Mouse (Mus musculus) 3T3-L1 (cell line): ENCODE measurements at regions not wholly inside any gene's neighbourhood (a gene's known extent, or its start where the extent isn't known, plus 50 kb on each side); places are given as distances from the start of the nearest gene placed in this dataset.

Source experiments
- DNase-seq: peaks from one replicate; pipeline ENCODE4 v3.0.0-alpha.2; 2015; ENCODE audit warnings: low read depth, low spot score

DNA sequence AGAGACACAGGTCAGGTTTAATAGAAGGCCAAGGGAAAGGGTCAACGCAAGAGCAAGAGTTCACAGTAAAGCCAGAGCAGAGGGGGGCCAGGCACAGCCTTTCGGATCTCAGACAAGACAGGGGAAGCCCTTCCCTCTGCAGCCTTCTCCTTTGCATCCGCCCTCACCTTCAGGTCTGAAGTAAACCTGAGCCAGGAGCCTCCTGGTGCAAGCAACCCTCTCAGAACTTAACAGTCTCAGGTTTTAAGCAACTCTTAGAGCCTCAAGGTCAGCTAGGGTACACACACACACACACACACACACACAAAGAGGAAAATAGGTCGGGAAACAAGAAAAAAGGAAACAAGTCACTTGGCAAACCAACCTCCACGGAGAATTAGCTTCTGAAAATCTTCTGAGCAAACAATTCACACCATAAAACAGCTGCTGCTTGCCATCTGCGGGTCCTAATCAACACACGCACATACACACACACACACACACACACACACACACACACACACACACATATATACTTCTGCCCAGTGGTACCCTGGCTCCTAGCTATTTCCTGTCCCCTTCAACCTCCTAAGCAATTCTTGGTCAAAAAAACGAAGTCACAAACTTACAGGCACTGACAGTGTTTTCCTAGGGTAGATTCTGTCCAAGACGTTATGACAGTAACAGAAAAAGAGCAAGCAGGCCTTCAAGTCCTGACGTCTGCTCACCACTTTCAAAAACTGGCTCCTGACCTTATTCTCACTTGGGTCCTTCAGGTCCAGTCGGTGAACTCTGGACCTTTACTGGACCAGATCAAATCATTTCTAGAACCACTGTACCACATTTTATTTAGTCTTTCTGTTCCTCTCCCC, 196.4 kb downstream of the Sox4 start:
- DNase-seq: no peak

DNA sequence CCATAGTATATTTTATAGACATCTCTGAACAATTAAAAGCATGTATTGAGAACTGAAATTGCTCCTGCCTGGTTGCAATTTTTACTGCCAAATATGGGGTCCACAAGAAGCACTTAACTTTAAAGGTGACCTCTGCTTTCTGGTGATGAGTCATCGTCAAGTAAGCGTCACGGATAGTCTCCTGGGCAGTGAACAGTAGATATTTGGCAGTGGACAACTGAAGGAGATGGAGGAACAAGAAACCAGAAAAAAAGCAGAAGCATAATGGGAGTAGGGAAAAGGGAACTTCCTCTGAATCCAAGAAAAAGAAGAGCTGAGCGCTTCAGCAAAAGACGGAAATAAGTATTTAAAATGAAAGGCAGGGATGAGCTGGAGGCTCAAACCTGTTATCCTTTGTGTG, 199.3 kb downstream of the Sox4 start:
- DNase-seq: peak; percentile 63

DNA sequence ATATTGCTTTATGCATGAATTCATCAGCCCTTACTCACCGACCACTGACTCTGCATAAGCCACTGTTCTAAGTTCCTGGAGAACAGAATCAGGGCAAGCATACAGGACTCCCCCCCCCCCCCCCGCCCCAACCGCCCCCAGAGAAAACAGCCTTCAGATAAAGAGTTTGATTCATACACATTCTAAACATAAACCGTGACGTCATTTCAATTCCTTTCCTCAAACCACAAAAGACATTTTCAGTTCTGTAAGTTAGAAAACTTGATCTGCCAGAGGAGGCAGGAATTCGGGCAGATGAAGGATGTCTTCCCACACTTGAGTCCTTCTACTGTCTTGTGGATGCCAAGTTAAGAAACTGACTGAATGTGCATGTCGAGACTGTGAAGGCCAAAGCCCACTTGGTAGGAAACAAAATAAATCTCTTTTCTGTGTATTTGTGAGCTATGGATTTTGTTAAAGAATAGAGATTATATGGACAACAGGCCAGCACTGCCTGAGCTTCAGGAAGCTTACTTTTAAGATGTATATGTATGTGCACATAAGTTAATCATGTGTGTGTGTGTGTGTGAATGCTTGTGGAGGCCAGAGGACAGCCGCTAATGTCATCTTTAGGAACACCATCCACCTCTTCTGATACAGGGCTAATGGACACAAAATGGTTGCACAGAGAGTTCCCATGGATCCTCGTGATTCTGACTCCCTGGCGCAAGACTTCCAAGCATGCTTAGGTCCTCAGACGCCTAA, 202.4 kb downstream of the Sox4 start:
- peak; percentile 84 for DNase-seq

DNA sequence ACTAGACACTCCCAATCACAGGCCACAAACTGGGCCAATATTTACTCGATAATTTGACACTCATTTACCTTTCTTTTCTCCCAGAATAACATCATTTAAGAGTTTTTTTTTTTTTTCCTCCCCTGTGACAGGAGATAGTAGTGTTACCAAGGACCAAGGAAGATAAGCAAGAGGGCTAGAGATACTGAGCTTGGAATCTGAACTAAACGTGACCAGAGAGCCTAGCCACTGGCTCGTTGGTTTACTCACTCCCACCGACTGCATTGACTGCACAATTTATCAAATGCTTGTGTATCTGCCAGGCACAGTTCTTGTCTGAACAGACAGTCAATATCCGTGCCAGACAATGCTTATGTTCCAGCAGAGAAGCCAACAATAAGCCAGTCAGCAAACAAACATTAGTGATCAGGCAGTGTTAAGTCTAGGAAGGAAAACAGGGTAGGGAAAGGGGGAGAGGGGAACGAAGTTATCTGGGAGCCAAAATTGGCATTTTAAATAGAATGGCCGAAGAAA, 213.3 kb downstream of the Sox4 start:
- DNase-seq: no peak

DNA sequence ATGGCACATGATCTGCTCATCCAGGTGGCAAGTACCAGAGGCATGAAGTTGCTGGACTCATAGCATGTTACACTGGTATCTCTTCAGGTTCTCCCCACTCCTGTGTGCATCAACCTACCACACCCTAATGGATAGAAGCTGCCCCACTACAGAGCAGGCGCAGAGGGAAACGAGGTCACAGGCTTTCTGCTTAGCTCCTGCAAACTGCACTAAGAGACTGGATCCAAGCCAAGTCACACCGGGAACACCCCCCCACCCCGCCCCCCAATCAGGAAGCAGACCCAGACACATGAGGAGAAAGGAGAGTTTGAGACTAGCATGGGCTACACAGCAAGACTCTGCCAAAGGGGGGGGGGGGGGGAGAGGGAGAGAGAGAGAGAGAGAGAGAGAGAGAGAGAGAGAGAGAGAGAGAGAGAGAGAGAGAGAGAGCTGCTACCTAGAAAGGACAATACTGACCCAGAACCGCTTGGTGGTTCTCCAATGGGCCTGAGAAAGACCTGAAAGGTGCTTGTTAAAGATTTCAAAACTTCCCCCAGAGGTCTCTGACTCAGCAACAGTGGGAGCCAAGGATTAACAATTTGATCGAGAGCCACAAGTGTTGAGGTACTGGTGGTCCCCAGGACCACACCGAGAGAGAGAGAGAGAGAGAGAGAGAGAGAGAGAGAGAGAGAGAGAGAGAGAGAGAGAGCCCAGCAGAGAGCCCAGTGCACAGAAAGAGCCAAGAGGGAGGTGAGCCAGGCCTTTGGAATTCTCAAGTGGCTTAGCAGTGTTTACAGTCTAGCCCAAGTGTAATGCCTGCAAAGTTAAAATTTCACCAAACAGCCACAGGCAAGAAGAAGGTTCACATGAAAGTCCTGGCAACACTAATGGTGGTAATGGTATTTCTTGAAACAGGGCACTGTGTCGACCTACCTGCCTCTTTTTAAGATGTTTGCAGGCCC, 215.1 kb downstream of the Sox4 start:
- peak; percentile 66 for DNase-seq

DNA sequence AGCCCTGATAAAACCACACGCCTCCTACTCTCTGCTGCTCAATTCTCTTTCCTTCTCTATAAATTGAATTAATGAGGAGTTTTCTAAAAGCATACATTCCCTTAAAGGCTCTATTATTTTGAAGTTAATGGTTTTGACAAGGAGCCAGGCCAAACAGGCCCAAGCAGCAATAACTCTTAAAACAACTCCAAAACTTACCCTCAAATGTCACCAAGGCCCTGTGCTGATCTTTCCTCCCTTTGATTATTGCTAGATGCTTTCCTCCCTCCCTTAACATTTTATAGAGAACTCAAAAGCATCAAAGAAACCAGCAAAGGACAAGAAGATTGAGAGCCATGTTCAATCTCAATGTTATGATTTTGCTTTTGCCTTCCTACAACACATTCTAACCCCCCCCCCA, 221.0 kb downstream of the Sox4 start:
- no peak for DNase-seq

DNA sequence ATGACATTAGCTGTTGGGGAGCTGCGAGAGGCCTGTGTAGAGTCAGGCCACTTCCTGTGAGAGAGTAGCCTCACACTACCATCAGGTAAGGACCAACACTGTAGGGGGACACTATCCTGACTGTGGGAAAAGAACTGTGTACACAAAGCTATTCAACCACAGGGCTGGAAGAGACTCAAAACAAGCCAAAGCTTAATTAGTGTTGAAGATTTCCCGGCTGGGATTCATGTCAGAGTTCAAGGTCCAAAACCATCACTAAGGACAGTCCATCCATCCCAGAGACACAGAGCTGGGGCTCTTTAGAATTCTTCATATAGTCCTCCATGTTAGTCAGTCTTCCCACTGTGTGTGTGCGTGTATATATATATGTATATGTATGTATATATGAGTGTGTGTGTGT, 221.5 kb downstream of the Sox4 start:
- DNase-seq: no peak

DNA sequence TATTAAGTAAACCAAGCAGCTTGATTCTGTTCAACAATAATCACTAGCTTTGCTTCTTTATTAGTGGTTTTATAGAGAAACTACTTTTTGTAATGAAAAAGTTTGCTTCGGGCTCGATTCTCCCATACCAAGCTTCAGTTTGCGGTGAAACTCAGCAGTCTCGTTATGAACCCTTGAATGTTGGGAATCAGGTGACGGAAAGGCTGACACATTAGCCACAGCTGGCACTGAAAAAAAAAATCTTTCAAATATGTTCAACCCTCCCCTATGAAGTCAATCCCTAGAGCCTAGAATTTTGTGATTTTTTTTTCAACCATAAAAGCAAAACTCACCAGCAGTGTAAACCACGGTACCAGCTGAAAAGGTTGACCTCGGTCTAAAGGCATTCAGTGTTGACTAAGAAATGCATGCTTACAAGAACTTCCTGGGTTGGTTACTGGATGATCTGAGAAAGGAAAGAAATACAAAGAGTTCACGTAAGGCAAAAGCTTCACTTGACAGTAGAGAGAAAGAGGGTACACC, 223.4 kb downstream of the Sox4 start:
- peak; percentile 78 for DNase-seq

DNA sequence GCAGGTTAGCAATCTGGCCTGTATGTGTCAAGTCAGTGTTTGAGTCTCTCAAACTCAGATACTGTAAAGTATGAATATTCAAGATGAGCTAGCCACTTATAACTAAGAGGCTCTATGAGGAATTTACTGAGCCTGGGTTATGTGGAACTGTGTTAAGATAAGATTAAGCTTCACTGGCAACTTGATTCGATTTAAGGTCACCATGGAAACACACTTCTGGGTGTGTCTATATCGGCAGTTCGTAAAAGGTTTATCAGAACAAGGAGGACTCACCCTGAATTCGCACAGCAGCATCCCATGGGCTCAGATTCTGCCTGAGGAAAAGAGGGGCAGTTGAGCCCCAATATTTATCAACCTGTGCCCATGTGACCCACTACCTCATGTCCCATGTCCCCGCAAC, 224.7 kb downstream of the Sox4 start:
- no peak for DNase-seq

DNA sequence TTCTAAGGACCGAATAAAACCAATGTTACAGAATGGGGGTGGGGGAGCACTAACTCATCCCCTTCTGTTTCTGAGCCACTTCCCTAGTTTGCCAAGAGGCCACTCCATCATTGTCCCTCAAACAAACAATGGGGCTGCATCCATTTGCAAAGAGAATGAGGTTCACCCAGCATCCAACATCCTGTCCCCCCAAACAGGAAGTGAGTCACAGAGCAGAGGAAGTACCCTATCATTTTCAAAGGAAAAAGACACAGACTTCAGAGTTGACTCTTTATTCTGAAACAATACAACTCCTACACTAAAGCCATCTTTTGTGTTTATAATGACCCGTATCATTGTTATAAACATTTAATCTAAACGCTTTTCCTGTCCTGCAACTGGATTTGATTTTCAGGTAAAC, 229.2 kb downstream of the Sox4 start:
- DNase-seq: no peak

DNA sequence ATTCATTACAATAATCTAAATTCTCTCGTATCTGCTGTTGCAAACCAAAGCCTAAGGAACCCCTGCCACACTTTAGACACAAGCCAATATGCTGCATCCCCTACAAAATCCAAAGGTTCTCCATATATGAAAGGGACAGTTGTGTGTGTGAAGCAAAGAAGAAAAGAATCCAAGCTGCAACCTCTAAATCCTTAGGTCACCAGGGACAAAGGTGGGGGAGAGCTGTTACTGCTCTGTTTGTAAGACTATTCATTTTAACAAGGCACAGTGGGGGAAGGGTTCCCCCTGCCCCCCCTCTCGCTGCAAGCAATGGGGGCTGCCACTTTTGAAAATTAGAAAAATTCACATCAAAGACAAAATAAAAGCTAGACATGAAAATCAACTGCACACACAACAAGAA, 231.4 kb downstream of the Sox4 start:
- no peak for DNase-seq

DNA sequence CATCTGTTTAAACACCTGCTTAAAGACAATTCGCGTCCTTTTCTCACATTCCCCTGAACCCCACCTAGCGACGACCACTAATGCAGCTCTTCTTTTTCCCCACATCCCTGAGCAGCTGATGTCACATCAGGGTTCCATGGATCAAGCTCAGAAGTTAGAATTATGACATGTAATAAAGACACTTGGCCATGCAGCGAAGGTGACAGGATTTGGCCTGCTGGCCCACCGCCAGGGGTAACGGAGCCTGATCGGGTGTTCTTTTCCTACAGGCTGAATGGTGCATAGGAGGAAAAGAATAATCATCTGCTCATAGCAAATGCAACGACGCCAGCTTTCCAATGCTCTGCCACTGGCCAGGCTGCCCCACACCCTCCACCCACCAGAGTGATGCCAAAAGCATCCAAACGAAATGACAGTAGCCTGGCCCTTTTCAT, 231.9 kb downstream of the Sox4 start:
- no peak for DNase-seq

DNA sequence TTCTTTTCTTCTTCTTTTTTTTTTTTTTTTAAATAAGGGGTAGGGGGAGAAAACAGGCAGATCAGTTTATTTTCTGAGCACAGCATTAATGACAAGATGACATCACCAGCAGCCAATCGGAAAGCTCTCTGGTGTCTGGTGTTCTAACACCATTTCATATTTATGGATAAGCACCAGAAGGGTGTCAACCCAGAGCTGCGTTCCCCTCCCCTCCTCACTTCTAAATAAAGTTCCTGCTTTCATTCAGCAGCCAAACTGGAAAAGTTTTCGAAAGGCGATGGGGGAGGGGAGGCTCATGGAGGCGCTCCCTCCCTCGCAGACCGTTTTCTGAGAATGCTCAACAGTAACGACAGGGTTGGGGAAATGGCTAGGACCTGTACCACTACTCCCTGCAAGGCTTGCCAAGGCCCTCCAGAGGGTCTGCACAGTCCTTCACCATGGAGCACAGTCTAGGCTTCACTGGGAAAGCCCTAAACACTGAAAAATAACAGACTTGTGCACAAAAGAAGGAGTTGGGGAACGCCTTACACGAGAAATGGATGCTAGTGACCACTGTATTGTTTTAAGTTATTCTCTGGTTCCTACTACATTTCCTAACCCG, 232.8 kb downstream of the Sox4 start:
- DNase-seq: no peak

DNA sequence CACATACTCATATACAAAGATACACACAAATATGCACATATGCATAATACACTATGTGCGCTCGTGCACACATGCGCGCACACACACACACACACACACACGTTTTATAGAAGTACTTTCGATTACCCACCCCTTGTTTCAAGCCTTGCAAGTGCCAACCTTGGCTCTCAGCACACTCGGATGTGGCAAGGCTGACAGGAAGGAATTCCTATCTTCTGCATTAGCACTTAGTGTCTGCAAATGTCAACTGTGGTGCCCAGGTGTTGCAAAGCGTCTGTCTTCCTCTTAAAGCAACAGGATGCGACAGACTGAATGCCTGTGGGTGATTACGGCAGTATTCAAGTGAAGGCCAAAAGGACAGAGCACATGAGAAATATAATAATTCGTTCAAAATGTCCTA, 233.3 kb downstream of the Sox4 start:
- DNase-seq: no peak

DNA sequence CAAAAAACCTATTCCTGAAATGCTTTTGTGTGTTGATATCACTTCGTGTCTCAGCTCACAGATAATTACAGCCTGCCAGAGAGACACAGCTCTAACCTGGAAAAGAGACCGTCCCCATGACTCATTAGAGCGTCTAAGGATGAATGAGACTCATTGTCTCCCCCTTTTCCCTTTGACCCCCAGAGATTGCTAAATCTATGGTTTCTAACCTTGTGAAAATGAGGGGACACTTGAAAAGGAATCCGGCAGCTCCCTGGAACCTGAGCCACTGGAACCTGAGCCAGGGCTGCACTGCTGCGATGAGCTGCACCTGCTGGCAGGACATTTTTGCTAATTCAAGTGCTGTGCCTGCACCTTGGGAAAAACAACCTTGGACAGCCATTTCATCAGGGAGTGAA, 234.6 kb downstream of the Sox4 start:
- DNase-seq: peak; percentile 37

DNA sequence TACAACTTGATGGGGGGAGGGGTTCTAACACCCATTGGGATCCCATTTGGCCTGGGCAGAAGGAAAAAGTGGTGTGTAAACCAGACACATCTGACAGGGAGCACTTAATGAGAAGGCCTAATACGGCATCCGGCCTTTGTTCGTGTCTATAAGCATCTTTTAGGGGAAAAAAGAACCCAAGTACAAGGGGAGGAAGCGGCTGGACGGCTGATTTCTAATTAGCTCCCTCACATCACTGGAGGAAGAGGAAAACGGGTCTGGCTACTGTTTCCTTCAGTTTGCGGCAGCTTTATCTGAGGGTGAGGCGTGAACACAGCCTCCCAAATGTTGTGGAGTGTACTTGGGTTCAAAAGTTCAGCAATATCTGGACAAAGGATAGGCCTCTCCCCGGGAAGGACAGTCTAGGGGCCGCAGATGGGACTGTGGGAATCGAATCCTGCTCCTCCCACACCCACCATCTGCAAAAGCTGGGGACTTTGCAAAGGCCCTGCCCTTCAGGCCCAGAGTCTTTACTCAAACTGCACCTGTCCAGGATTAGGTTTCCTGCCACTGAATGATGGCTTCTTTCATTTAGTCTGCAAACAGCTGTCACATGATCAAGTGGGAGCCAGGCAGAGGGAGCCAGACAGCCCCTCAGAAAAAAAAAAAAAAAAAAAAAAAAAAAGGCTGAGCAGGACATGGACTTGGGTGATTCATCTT, 235.2 kb downstream of the Sox4 start:
- DNase-seq: no peak

DNA sequence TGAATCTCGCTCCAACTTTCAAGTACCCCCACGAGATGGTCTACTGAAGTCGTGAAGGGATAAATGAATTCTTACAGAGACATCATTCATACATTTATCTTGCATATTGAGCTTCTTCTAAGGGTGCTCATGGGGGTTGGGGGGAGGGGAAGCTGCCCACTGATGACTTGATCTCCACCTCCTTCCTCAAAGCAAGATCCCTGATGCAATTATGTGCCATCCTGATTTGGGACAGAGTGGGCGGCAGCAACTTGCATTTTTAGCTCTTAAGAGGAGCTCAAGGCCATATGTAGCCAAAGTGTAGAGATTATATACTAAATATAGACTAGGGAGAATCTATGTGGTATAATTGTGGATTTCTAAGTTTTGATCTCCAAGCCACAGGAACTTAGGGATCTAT, 236.1 kb downstream of the Sox4 start:
- no peak for DNase-seq

DNA sequence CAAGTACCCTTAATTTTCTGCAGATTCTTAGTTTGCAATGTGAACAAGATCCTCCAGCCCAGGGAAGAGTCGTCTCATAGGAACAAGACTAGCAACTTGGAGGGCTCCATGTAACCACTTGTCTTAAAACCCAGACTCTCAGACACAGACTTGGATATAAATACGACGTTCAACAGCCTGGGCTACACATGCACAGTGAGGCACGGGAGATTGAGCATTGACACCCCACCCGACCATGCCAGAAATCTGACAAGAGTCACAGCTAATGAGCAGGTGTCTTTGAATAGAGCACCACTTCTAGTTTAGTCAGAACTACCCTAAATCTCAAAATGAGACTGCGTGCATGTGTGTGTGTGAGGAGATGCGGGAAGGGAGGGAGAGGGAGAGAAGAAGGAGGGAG, 243.5 kb downstream of the Sox4 start:
- DNase-seq: no peak

DNA sequence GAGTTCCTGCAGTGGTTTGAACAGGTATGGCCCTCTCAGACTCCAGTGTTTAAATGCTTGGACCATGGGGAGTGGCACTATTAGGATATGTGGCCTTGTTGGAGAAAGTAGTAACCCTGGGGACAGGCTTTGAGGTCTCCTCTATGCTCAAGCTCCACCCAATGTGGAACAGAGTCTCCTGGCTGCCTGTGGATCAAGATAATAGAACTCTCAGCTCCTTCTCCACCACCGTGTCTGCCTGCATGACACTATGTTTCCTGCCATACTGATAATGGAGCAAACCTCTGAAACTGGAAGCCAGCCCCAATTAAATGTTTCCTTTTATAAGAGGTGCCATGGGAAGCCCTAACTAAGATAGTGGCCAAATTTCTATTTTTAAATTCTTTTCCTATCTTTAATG, 252.2 kb downstream of the Sox4 start:
- no peak for DNase-seq

DNA sequence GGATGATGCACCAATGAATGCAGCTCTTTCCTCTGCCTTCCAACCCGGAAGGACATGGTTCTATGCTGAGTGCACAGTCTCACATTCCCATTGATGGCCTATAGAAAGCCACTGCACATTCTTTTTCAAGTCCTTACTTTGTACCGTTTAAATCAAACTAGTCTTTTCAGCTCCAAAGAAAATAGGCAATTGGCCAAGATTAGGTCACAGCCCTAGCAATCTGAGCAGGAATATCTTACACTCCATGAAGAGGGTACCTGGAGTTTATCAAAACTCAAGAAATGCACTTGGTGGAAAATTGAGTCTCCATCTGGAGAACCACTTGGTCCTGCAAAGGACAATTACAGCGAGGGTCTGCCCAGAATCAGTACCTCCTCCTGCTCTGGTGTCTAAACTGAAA, 253.4 kb downstream of the Sox4 start:
- no peak for DNase-seq
